Mouse (Mus musculus): Measurements from ENCODE around the gene Col7a1. TPM values are rescaled to one million over a fixed set of nuclear protein-coding genes. Genes with fewer than 3 reads are reported as not detected.

The Col7a1 gene
- polyA plus RNA-seq, 1 experiment, result 10.1 TPM

DNA sequence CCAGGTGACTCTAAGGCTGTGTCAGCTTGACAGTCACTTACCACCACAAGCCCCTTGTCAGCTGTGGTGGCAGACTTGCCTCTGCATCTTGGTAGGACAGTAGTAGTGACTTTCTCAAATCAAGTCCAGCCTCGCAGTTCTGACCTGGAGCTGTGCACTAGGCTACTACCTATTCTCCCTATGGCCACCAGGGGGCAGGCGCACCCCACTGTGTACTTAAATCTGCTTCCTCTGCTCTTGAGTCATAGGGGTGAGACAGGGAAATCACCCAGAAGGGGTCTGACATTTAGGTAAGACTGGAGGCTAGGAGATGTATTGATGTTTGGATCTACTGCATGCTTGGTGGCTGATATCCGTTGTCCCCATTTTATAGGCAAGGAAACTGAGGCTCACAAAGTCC, 47.3 kb downstream of the Col7a1 start:
- Histone ChIP-seq H3K4me3 (ENCODE audit: insufficient read depth, poor library complexity, severe bottlenecking) (no peak overlapping the region), H3K79me3 (ENCODE audit: low read depth) (no peaks in the 10 kb centered on the region)
- TF ChIP-seq CTCF (IDR thresholded peaks at IDR 0.05; ENCODE audit: control insufficient read depth, insufficient read depth, insufficient read length), result peak; percentile 85
- no peak for TF ChIP-seq MYOG (IDR thresholded peaks at IDR 0.05; ENCODE audit: control insufficient read depth, extremely low read depth, insufficient read length)
- TF ChIP-seq MYOD1 (IDR thresholded peaks at IDR 0.05; ENCODE audit: control insufficient read depth, insufficient read length, low read depth), result no peak

DNA sequence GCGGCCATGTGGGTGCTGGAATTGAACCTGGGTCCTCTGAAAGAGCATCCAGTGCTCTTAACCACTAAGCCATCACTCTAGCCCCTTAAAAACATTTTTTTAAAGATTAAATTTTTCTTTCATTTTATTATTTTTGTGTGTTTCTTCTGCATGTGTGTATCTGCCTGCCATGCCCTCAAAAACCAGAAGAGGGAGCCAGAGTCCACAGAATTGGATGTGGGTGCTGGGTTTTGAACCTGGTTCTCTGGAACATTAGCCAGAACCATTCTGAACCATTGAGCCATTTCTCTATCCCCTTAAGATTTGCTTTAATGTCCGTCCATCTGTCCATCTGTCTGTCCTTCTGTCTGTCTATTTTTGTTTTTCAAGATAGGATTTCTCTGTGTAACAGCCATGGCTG, 49.8 kb downstream of the Col7a1 start:
- H3K79me3 ChIP-seq (ENCODE audit: low read depth), result no peaks in the 10 kb centered on the region
- TF ChIP-seq CEBPB (IDR thresholded peaks at IDR 0.05; ENCODE audit: low read depth) (no peak), MYOG (IDR thresholded peaks at IDR 0.05; ENCODE audit: control insufficient read depth, extremely low read depth, insufficient read length) (no peak), USF1 (IDR thresholded peaks at IDR 0.05; ENCODE audit: low read depth) (no peak), MAX (IDR thresholded peaks at IDR 0.05) (no peak), FOSL1 (IDR thresholded peaks at IDR 0.05; ENCODE audit: insufficient read depth, low read length, poor library complexity, severe bottlenecking) (no peak), MYOD1 (IDR thresholded peaks at IDR 0.05; ENCODE audit: control insufficient read depth, insufficient read length, low read depth) (no peak), CTCF (IDR thresholded peaks at IDR 0.05; ENCODE audit: control insufficient read depth, insufficient read depth, insufficient read length) (no peak)

More for the DNA sequence above, 47.3 kb downstream of the Col7a1 start:
- Histone ChIP-seq H3ac (ENCODE audit: control insufficient read depth, insufficient read length, low read depth) (no peak overlapping the region), H3K79me2 (ENCODE audit: control insufficient read depth, insufficient read depth) (no peaks in the 10 kb centered on the region), H3K36me3 (ENCODE audit: control insufficient read depth, insufficient read depth) (no peaks in the 10 kb centered on the region), H3K27me3 (ENCODE audit: control insufficient read depth, insufficient read depth, insufficient read length) (no peaks in the 10 kb centered on the region)

DNA sequence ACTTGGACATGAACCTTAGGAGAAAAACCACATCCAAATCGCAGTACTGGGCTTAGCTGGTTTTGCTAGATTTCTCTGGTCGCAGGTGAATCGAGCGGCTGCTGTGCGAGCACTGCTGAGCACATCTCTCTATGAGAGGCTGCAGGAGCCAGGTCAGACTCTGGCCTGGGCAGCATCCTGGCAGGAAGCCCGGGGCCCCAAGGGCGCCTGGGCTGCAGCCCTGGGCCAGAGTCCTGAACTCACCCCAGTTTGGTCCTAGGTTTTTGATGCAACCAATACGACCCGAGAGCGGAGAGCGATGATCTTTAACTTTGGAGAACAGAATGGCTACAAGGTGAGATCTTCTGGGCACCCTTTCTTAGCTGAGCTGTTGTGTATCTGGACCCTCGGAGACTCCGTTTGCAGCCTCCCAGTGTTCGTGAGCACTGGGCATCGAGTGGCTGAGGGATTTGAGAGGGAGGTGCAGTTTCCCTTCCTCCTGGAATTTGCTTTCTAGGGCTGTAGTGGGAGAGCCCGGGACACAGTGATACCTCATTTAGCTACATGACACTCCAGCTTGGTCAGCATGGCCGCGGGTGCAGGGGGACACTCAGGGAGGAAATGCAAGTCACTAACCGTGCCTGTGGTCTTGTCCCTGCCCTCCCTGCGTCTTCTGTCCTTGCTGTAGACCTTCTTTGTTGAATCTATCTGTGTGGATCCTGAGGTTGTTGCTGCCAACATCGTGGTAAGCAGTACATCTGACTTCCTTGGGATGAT, 53.8 kb downstream of the Col7a1 start:
- Histone ChIP-seq H3K36me3 (ENCODE audit: control insufficient read depth, insufficient read depth) (peaks cover 9% of the 10 kb centered on the region), H3K27me3 (ENCODE audit: control insufficient read depth, insufficient read depth, insufficient read length) (no peaks in the 10 kb centered on the region), H3K79me2 (ENCODE audit: control insufficient read depth, insufficient read depth) (no peaks in the 10 kb centered on the region), H3K79me3 (ENCODE audit: low read depth) (no peaks in the 10 kb centered on the region), H3ac (ENCODE audit: control insufficient read depth, insufficient read length, low read depth) (no peak overlapping the region), H3K4me3 (ENCODE audit: insufficient read depth, poor library complexity, severe bottlenecking) (no peak overlapping the region)
- TF ChIP-seq MYOD1 (IDR thresholded peaks at IDR 0.05; ENCODE audit: control insufficient read depth, insufficient read length, low read depth) (no peak), USF1 (IDR thresholded peaks at IDR 0.05; ENCODE audit: low read depth) (no peak), CTCF (IDR thresholded peaks at IDR 0.05; ENCODE audit: control insufficient read depth, insufficient read depth, insufficient read length) (no peak), CEBPB (IDR thresholded peaks at IDR 0.05; ENCODE audit: low read depth) (no peak), MAX (IDR thresholded peaks at IDR 0.05) (no peak), FOSL1 (IDR thresholded peaks at IDR 0.05; ENCODE audit: insufficient read depth, low read length, poor library complexity, severe bottlenecking) (no peak), MYOG (IDR thresholded peaks at IDR 0.05; ENCODE audit: control insufficient read depth, extremely low read depth, insufficient read length) (no peak)

More for the DNA sequence above, 49.8 kb downstream of the Col7a1 start:
- no peaks in the 10 kb centered on the region for H3K27me3 ChIP-seq (ENCODE audit: control insufficient read depth, insufficient read depth, insufficient read length)
- peaks cover 6% of the 10 kb centered on the region for H3K36me3 ChIP-seq (ENCODE audit: control insufficient read depth, insufficient read depth)
- H3K79me2 ChIP-seq (ENCODE audit: control insufficient read depth, insufficient read depth), result no peaks in the 10 kb centered on the region
- no peak overlapping the region for H3K4me3 ChIP-seq (ENCODE audit: insufficient read depth, poor library complexity, severe bottlenecking)
- H3ac ChIP-seq (ENCODE audit: control insufficient read depth, insufficient read length, low read depth), result no peak overlapping the region

DNA sequence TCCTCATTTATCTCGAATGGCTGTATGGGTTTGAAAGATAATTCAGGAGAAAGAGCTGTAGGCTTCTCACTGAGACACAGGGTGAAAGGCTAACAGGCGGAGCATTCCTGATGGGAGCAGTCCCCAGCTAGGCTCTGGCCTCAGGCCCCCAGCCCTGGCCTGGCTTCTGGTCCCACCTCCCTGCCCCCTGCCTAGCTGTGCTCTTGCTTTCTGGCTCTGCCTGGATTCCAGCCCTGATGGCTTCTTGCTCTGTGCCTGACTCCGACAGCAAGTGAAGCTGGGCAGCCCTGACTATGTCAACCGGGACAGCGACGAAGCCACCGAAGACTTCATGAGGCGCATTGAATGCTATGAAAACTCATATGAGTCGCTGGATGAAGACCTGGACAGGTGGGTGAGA, 54.7 kb downstream of the Col7a1 start:
- TF ChIP-seq FOSL1 (IDR thresholded peaks at IDR 0.05; ENCODE audit: insufficient read depth, low read length, poor library complexity, severe bottlenecking) (no peak), MYOD1 (IDR thresholded peaks at IDR 0.05; ENCODE audit: control insufficient read depth, insufficient read length, low read depth) (no peak), CTCF (IDR thresholded peaks at IDR 0.05; ENCODE audit: control insufficient read depth, insufficient read depth, insufficient read length) (no peak), MYOG (IDR thresholded peaks at IDR 0.05; ENCODE audit: control insufficient read depth, extremely low read depth, insufficient read length) (no peak), USF1 (IDR thresholded peaks at IDR 0.05; ENCODE audit: low read depth) (no peak), MAX (IDR thresholded peaks at IDR 0.05) (no peak), CEBPB (IDR thresholded peaks at IDR 0.05; ENCODE audit: low read depth) (no peak)
- no peaks in the 10 kb centered on the region for H3K27me3 ChIP-seq (ENCODE audit: control insufficient read depth, insufficient read depth, insufficient read length)
- H3K79me2 ChIP-seq (ENCODE audit: control insufficient read depth, insufficient read depth), result no peaks in the 10 kb centered on the region
- no peak overlapping the region for H3ac ChIP-seq (ENCODE audit: control insufficient read depth, insufficient read length, low read depth)
- H3K79me3 ChIP-seq (ENCODE audit: low read depth), result no peaks in the 10 kb centered on the region
- H3K4me3 ChIP-seq (ENCODE audit: insufficient read depth, poor library complexity, severe bottlenecking), result no peak overlapping the region
- H3K36me3 ChIP-seq (ENCODE audit: control insufficient read depth, insufficient read depth), result peaks cover 10% of the 10 kb centered on the region

DNA sequence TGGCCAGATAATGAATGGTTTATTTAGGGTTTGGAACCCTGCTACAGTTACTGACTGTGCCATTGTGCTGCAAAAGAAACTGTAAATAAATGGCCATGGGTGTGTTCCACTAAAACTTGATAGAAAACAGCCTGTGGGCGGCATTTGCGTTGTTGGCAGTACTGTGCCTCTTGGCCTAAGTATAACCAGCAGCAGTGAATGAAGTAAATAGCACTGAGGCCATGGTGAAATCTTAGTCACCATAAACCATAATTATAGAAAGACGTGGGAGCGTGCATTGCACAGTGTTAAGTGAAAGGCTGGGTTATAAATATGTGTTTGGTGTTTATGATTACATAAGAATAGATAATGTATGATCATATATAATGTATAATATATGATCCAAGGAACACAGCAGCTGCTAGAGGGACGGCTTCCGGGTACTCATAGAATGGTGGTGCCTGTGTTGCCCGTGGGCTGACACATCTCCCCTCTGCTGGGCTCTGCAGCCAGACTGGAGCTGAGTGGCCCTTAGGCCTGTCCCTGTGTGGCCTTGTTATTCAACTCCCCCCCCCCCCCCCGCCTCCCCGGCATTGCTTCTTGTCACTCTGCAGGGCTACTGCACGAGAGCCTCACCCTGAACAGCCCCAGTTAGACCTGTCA, 55.7 kb downstream of the Col7a1 start:
- Histone ChIP-seq H3K36me3 (ENCODE audit: control insufficient read depth, insufficient read depth) (peaks cover 14% of the 10 kb centered on the region), H3K79me2 (ENCODE audit: control insufficient read depth, insufficient read depth) (no peaks in the 10 kb centered on the region), H3K27me3 (ENCODE audit: control insufficient read depth, insufficient read depth, insufficient read length) (no peaks in the 10 kb centered on the region), H3K79me3 (ENCODE audit: low read depth) (no peaks in the 10 kb centered on the region), H3ac (ENCODE audit: control insufficient read depth, insufficient read length, low read depth) (no peak overlapping the region), H3K4me3 (ENCODE audit: insufficient read depth, poor library complexity, severe bottlenecking) (no peak overlapping the region)
- TF ChIP-seq MYOG (IDR thresholded peaks at IDR 0.05; ENCODE audit: control insufficient read depth, extremely low read depth, insufficient read length) (no peak), MYOD1 (IDR thresholded peaks at IDR 0.05; ENCODE audit: control insufficient read depth, insufficient read length, low read depth) (no peak)

All from C2C12 (cell line).